Mouse (Mus musculus) heart, adult 2 months (tissue): Measurements from ENCODE around the gene Grk2. TPM values are rescaled to one million over a fixed set of nuclear protein-coding genes. Genes with fewer than 3 reads are reported as not detected.

Source experiments
- DNase-seq, 2 experiments: peaks; one replicate each; pipeline ENCODE4 v3.0.0; 2021
- H3K27ac ChIP-seq: fragments of 200-600 bp; 2 replicates; pipeline ENCODE4 v1.8.1; 2022
- H3K27me3 ChIP-seq: fragments of 200-500 bp; 2 replicates; pipeline ENCODE4 v1.6.1; 2012; ENCODE audit warnings: mild to moderate bottlenecking, low read length, inconsistent platforms, mixed read lengths; ENCODE audit not compliant: control insufficient read depth, insufficient read depth
- H3K36me3 ChIP-seq: fragments of 200-500 bp; 2 replicates; pipeline ENCODE4 v1.6.1; 2012; ENCODE audit warnings: low read length, inconsistent platforms; ENCODE audit not compliant: control insufficient read depth, insufficient read depth
- H3K4me1 ChIP-seq: fragments of 200-500 bp; 2 replicates; pipeline ENCODE4 v1.6.1; 2011; ENCODE audit warnings: low read length; ENCODE audit not compliant: control insufficient read depth, insufficient read depth
- H3K4me3 ChIP-seq: fragments of 200-600 bp; 2 replicates; pipeline ENCODE4 v1.8.1; 2022
- H3K79me2 ChIP-seq: fragments of 200-500 bp; replicated peaks from 2 replicates; pipeline ENCODE4 v1.6.1; 2012; ENCODE audit warnings: mild to moderate bottlenecking, inconsistent platforms, low read length, moderate library complexity, mixed read lengths; ENCODE audit not compliant: control insufficient read depth, insufficient read depth
- H3K9ac ChIP-seq: fragments of 200-500 bp; 2 replicates; pipeline ENCODE4 v1.6.1; 2012; ENCODE audit warnings: low read depth, mild to moderate bottlenecking, control low read depth, inconsistent platforms, low read length, mixed read lengths
- CTCF ChIP-seq: fragments of 200-600 bp; IDR thresholded peaks from 2 replicates; pipeline ENCODE4 v1.8.1; 2022; ENCODE audit warnings: antibody characterized with exemption, mild to moderate bottlenecking, moderate library complexity
- EP300 ChIP-seq: fragments of 200-500 bp; IDR thresholded peaks from 2 replicates; pipeline ENCODE4 v1.6.1; 2011; ENCODE audit warnings: low read depth, low read length, control low read depth; ENCODE audit not compliant: insufficient read depth
- POLR2A ChIP-seq: fragments of 200-500 bp; IDR thresholded peaks from 2 replicates; pipeline ENCODE4 v1.6.1; 2011; ENCODE audit warnings: mild to moderate bottlenecking, low read depth, low read length, control low read depth; ENCODE audit not compliant: insufficient read depth
- WGBS: fragments of 180-500 bp; shearing (Covaris S2); methylation state at CpG from one replicate; pipeline ENCODE4 v1.1.7; 2018; 5-methylcytosine and 5-hydroxymethylcytosine counted together
- intact Hi-C: fragments of 180-260 bp; cut with DNase I; formaldehyde crosslinking; loops from one replicate; pipeline ENCODE4 v1.15.1; 2025
- polyA plus RNA-seq: library from polyadenylated mRNA; depleted of rRNA; stranded (reverse); fragments of >200 nt; gene quantifications from 2 replicates; pipeline ENCODE4 v1.2.3, GENCODE M21; 2012
- total RNA-seq, 2 experiments: library from RNA; stranded (reverse); gene quantifications; 2 replicates each; pipeline ENCODE4 v1.2.3; 2021

Grk2 gene
- total and polyA plus RNA-seq, 3 experiments: 53.6 to 59.0 (median 56.0) TPM

DNA sequence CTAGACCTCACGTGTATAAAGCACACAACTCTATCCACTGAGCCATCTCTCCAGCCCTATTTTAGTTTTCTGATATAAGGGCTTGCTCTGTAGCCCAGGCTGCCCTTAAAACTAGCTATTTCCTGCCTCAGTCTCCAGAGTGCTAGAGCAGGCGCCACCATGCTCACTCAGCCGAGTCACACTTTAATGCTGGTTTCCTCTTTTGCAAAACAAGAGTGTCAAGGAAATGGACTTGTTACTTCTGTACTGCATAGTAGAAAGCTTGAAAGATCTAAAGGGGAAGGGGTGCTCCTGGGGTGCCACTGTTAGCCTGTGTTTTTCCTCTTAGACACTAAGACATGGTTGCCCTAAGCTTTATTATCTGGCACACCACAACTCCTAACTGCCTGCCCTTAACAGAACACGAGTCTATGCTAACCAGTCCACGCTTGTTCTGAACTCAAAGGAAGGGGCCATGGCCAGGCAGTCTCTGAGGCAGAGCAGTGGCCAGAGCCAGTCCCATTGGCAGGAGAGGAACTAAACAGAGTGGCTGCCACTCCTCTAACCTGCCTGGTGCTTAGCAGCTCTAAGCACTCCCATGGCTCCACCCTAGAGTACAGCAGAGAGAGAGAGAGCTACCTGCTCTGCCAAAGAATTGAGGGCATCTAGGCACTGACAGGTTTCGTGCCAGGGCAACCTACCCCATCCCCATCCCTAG lies 6.3 kb downstream of the Grk2 start:
- intact Hi-C loops: no loop called here
- no peak overlapping the region for H3K9ac ChIP-seq

GRCm38 (mm10) chr19:4299126-4299525 lies 6.9 kb downstream of the Grk2 start:
- H3K27me3 ChIP-seq: no peaks in the 10 kb centered on the region
- H3K9ac ChIP-seq: no peak overlapping the region
- no peak overlapping the region for H3K4me3 ChIP-seq
- intact Hi-C loops: no loop called here
- peak overlapping the region; percentile 60; the same call in 1 of the 2 replicates for H3K27ac ChIP-seq
- peaks cover 59% of the 10 kb centered on the region for H3K4me1 ChIP-seq
- DNase-seq: peak in 1 of 2 experiments; percentile 13
- WGBS: 81% methylated on average over 7 of the region's 7 CpGs
- peaks cover 2% of the 10 kb centered on the region; the same call in 1 of the 2 replicates for H3K36me3 ChIP-seq
- TF ChIP-seq CTCF (no peak), POLR2A (no peak), EP300 (no peak)
- H3K79me2 ChIP-seq: peaks cover 4% of the 10 kb centered on the region; the same call in 1 of the 2 replicates

More for the DNA sequence above, 6.3 kb downstream of the Grk2 start:
- Histone ChIP-seq H3K4me3 (no peak overlapping the region), H3K4me1 (peaks cover 59% of the 10 kb centered on the region), H3K79me2 (peaks cover 4% of the 10 kb centered on the region; the same call in 1 of the 2 replicates), H3K27ac (peak overlapping the region; percentile 60), H3K36me3 (peaks cover 2% of the 10 kb centered on the region; the same call in 1 of the 2 replicates), H3K27me3 (no peaks in the 10 kb centered on the region)
- 48% methylated on average over 6 of the region's 6 CpGs for whole genome bisulfite sequencing
- peak; percentile 40 to 49 for DNase-seq
- TF ChIP-seq EP300: no peak
- TF ChIP-seq CTCF: no peak
- no peak for TF ChIP-seq POLR2A

DNA sequence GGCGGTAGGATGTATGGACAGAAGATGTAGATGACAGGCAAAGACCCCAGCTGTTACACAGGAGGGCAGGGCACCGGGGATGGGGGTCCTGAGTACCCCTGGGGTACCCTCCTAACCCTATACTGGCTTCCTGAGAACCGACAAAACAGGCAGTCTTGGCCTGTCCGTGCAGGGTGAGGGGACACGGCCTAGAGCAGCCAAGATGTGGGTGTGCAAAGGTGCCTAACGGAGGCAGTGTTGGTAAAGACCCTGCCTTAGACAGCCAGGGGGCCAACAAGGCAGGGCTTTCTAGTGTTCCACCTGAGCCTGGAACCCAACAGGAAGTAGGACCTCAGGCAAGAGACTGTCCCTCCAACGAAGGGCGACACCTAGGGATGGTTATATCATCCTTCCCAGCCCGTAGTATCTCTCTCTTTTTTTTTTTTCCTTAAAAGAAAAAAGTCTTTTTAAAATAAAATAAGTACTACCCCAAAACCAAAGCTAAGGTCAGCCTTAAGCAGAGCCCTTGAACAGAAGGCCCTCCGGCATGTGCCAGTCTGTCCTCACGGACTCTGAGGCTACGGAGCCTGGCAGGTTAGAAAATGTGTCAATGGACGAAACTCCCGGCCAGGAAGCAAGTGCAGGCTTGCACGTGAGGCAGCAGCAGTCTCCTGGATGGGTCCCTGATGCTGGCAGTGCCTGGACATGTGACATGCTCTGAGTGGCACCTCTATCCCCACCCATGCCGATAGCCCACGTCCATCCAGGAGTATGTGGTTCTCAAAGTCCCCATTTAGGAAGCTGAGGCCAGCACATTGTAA lies 7.5 kb downstream of the Grk2 start:
- Histone ChIP-seq H3K4me1 (peaks cover 61% of the 10 kb centered on the region), H3K36me3 (peaks cover 2% of the 10 kb centered on the region; the same call in 1 of the 2 replicates), H3K4me3 (no peak overlapping the region), H3K79me2 (peaks cover 4% of the 10 kb centered on the region; the same call in 1 of the 2 replicates), H3K27me3 (no peaks in the 10 kb centered on the region), H3K27ac (peak overlapping the region; percentile 12; the same call in 1 of the 2 replicates), H3K9ac (no peak overlapping the region)
- TF ChIP-seq POLR2A (no peak), CTCF (0 out of 2 replicates have a peak, but pooled peaks have one; percentile 2), EP300 (no peak)
- intact Hi-C loops: no loop called here
- WGBS: 68% methylated on average over 17 of the region's 17 CpGs
- peak; percentile 23 to 25 for DNase-seq

DNA sequence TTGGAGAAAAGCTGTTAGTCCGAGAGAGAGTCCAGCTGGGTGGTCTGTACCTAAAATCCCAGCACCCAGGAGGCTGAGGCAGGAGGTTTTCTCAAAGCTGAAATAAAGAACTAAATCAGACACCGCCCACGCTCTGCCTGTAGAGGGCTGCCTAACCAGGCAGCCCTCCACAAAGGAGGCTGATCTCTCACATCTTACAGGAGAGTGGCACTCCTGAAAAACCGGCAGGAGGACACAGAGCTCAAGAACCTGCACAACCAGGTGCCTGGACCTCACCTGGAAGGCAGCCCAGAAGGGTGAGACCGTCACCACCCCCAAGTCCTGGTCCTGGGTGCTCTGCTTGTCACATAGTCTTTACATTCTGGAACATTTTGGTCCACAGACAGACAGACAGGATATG lies 8.2 kb downstream of the Grk2 start:
- peak; percentile 6 to 11 for DNase-seq
- peaks cover 4% of the 10 kb centered on the region; the same call in 1 of the 2 replicates for H3K79me2 ChIP-seq
- H3K4me1 ChIP-seq: peaks cover 55% of the 10 kb centered on the region
- 84% methylated on average over 5 of the region's 5 CpGs for WGBS
- H3K4me3 ChIP-seq: no peak overlapping the region
- intact Hi-C loops: no loop called here
- peaks cover 2% of the 10 kb centered on the region; the same call in 1 of the 2 replicates for H3K36me3 ChIP-seq
- no peak overlapping the region for H3K9ac ChIP-seq
- peak overlapping the region; percentile 12; the same call in 1 of the 2 replicates for H3K27ac ChIP-seq
- no peaks in the 10 kb centered on the region for H3K27me3 ChIP-seq
- no peak for TF ChIP-seq POLR2A
- TF ChIP-seq CTCF: no peak
- no peak for TF ChIP-seq EP300

DNA sequence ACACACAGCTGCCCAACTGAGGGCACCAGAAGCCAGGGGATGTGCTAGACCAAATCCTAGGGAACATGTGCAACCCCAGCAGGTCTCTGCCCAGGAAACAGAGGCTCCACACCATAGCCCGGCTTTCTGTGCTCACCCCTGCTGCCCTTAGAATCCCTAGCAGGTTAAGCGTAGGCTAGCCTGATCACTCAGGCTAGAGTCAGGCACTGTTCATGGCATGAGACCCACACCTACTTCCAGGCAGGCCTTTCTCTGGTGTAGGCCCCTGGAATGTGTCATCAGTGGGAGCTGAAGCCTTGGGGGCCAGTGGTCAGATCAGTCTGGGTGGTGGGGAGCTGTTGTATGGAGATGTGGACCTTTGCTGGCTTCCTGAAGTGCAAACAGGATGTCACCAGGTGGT lies 9.4 kb downstream of the Grk2 start:
- H3K27me3 ChIP-seq: no peaks in the 10 kb centered on the region
- no peak overlapping the region for H3K27ac ChIP-seq
- DNase-seq: peak; percentile 8 to 22
- intact Hi-C loops: no loop called here
- H3K4me3 ChIP-seq: no peak overlapping the region
- peaks cover 46% of the 10 kb centered on the region for H3K4me1 ChIP-seq
- TF ChIP-seq POLR2A: no peak
- no peak for TF ChIP-seq CTCF
- TF ChIP-seq EP300: no peak
- H3K9ac ChIP-seq: no peak overlapping the region
- peaks cover 4% of the 10 kb centered on the region; the same call in 1 of the 2 replicates for H3K79me2 ChIP-seq
- WGBS: 87% methylated on average over 2 of the region's 2 CpGs
- H3K36me3 ChIP-seq: peaks cover 2% of the 10 kb centered on the region; the same call in 1 of the 2 replicates
